Mouse (Mus musculus) megakaryocyte, embryonic 14.5 days (primary cell): ENCODE data around the gene Zfp664.

ENCODE experiments used
- FLI1 ChIP-seq: IDR thresholded peaks from 2 replicates; pipeline ENCODE4 v1.6.1; 2012; ENCODE audit warnings: low read length, inconsistent platforms, mixed read lengths
- GATA1 ChIP-seq: IDR thresholded peaks from 3 replicates; pipeline ENCODE4 v1.6.1; 2012; ENCODE audit warnings: mixed read lengths, low read length, inconsistent platforms, borderline replicate concordance

- TF ChIP-seq GATA1 (no peak), FLI1 (no peak)
Measured at GRCm38 (mm10) chr5:124922356-124923352, 60.2 kb downstream of the Zfp664 start.
